Mouse (Mus musculus) neural tube, embryonic 14.5 days (tissue): ENCODE measurements around the gene Scyl1. TPM values are rescaled to one million over a fixed set of nuclear protein-coding genes. Genes with fewer than 3 reads are reported as not detected.
"Not testable (repeated sequence)": the region's sequence is repeated elsewhere in the genome, so short reads cannot be mapped to it uniquely, and the experiment has no call there.

Experiments used
- ATAC-seq: fragments of 200-750 bp; cut with Nextera tagmentation; 2 replicates; pipeline ENCODE4 v1.8.0; 2017; ENCODE audit warnings: low read depth, mild to moderate bottlenecking, moderate TSS enrichment, moderate library complexity
- H3K27ac ChIP-seq: fragments of 300-500 bp; sonication (generic); 2 replicates; pipeline ENCODE4 v1.5.1; 2014; ENCODE audit warnings: low read depth, mild to moderate bottlenecking, control low read depth, low read length, moderate library complexity, mixed read lengths
- H3K27me3 ChIP-seq: fragments of 300-500 bp; sonication (generic); 2 replicates; pipeline ENCODE4 v1.6.1; 2014; ENCODE audit warnings: low read length; ENCODE audit not compliant: control insufficient read depth, insufficient read depth
- H3K36me3 ChIP-seq: fragments of 300-500 bp; sonication (generic); 2 replicates; pipeline ENCODE4 v1.6.1; 2014; ENCODE audit warnings: low read length, mixed read lengths; ENCODE audit not compliant: control insufficient read depth, insufficient read depth
- H3K4me1 ChIP-seq: fragments of 300-500 bp; sonication (generic); 2 replicates; pipeline ENCODE4 v1.6.1; 2014; ENCODE audit warnings: low read length; ENCODE audit not compliant: control insufficient read depth, insufficient read depth
- H3K4me2 ChIP-seq: fragments of 300-500 bp; sonication (generic); 2 replicates; pipeline ENCODE4 v1.6.1; 2014; ENCODE audit warnings: mild to moderate bottlenecking, low read depth, low read length, control low read depth
- H3K4me3 ChIP-seq: fragments of 300-500 bp; sonication (generic); 2 replicates; pipeline ENCODE4 v1.5.1; 2014; ENCODE audit warnings: low read depth, low read length, control low read depth, mixed read lengths
- H3K9ac ChIP-seq: fragments of 300-500 bp; sonication (generic); replicated peaks from 2 replicates; pipeline ENCODE4 v1.6.1; 2014; ENCODE audit warnings: low read depth, mild to moderate bottlenecking, control low read depth, low read length, mixed read lengths
- H3K9me3 ChIP-seq: fragments of 300-500 bp; sonication (generic); 2 replicates; pipeline ENCODE4 v1.6.1; 2016; ENCODE audit warnings: low read length; ENCODE audit not compliant: control insufficient read depth
- WGBS: fragments of 180-500 bp; shearing (Covaris S2); extraction: QIAGEN DNeasy Blood & Tissue Kit; methylation state at CpG from one replicate; pipeline ENCODE4 v1.1.7; 2014; 5-methylcytosine and 5-hydroxymethylcytosine counted together
- polyA plus RNA-seq: library from polyadenylated mRNA; unstranded; fragments of >200 nt; fragmentation: Nextera tagmentation; extraction: Ambion mirVana; gene quantifications from 2 replicates; pipeline ENCODE4 v1.2.1, GENCODE M21; 2014

The Scyl1 gene
- polyA plus RNA-seq, 1 experiment from 2014 or later = 78.5 TPM

- peak overlapping the region; percentile 98 for H3K4me3 ChIP-seq
- peak overlapping the region; percentile 95 for H3K9ac ChIP-seq
- H3K4me2 ChIP-seq = peak overlapping the region; percentile 100
- peaks cover 39% of the 10 kb centered on the region for H3K4me1 ChIP-seq
- H3K27ac ChIP-seq = peak overlapping the region; percentile 86
- peaks cover 4% of the 10 kb centered on the region; the same call in 1 of the 2 replicates for H3K27me3 ChIP-seq
- H3K36me3 ChIP-seq = peaks cover 32% of the 10 kb centered on the region
- H3K9me3 ChIP-seq = no peaks in the 10 kb centered on the region
- 0% methylated on average over 10 of the region's 10 CpGs for WGBS
- ATAC-seq = no peak
These were observed 28.5 kb upstream of the Scyl1 start for GRCm38 (mm10) chr19:5799566-5800349.

DNA sequence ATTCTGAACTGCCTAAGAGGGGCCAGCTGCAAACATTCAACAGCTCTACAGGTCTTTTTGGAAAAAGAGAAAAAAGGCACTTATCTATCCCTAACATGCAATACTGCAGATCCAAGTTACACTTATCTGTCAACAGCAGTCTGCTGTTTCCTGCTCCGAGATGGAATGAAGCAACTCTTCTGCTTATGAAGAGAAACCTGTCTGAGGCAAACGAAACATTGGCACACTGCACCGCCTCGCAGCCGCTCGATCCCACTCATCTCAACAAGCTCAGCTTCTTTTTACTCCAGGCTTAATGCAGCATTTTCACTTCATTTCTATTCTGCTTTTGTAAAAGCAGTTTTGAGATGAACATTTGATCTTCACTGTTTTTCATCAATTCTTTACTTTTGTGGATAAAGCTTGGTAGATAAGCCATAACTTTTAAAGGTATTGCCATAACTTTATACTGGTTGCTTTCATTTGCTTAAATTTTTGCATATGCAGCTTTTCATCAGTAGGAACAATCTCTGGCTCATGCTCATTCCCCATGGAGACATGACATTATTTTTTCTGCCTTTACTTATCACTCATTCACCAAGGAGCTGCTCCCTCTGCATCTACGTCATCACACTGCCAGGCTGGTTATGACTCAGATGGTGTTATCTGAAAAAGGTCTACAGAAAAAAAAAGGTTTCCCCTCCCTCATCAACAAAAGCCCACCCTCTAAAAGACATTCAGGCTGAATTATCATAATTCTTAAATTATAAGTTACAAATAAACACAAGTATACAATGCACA lies 27.7 kb upstream of the Scyl1 start:
- Histone ChIP-seq H3K9me3 (no peaks in the 10 kb centered on the region), H3K4me2 (peak overlapping the region; percentile 100), H3K27ac (no peak overlapping the region), H3K4me1 (peaks cover 34% of the 10 kb centered on the region), H3K36me3 (peaks cover 34% of the 10 kb centered on the region), H3K4me3 (peak overlapping the region; percentile 98), H3K27me3 (peaks cover 4% of the 10 kb centered on the region; the same call in 1 of the 2 replicates), H3K9ac (peak overlapping the region; percentile 95)
- 2% methylated on average over 7 of the region's 7 CpGs for WGBS
- no peak for ATAC-seq

- H3K27ac ChIP-seq = no peak overlapping the region
- peaks cover 4% of the 10 kb centered on the region; the same call in 1 of the 2 replicates for H3K27me3 ChIP-seq
- H3K4me1 ChIP-seq = peaks cover 26% of the 10 kb centered on the region
- ATAC-seq = no peak
- H3K4me2 ChIP-seq = peak overlapping the region; percentile 100
- H3K36me3 ChIP-seq = peaks cover 34% of the 10 kb centered on the region
- H3K9ac ChIP-seq = peak overlapping the region; percentile 95
- WGBS = 18% methylated on average over 7 of the region's 7 CpGs
- H3K9me3 ChIP-seq = no peaks in the 10 kb centered on the region
- H3K4me3 ChIP-seq = peak overlapping the region; percentile 98
These were observed 26.3 kb upstream of the Scyl1 start for GRCm38 (mm10) chr19:5797381-5798111.

- peak overlapping the region; percentile 98 for H3K4me3 ChIP-seq
- peaks cover 26% of the 10 kb centered on the region for H3K4me1 ChIP-seq
- H3K27me3 ChIP-seq = peaks cover 4% of the 10 kb centered on the region; the same call in 1 of the 2 replicates
- no peaks in the 10 kb centered on the region for H3K9me3 ChIP-seq
- H3K27ac ChIP-seq = 0 out of 2 replicates have a peak overlapping the region, but pooled peaks have one; percentile 7
- 62% methylated on average over 7 of the region's 7 CpGs for WGBS
- H3K36me3 ChIP-seq = peaks cover 34% of the 10 kb centered on the region
- peak overlapping the region; percentile 100 for H3K4me2 ChIP-seq
- H3K9ac ChIP-seq = peak overlapping the region; percentile 95
- ATAC-seq = no peak
These were observed 25.4 kb upstream of the Scyl1 start for GRCm38 (mm10) chr19:5796573-5797111.

DNA sequence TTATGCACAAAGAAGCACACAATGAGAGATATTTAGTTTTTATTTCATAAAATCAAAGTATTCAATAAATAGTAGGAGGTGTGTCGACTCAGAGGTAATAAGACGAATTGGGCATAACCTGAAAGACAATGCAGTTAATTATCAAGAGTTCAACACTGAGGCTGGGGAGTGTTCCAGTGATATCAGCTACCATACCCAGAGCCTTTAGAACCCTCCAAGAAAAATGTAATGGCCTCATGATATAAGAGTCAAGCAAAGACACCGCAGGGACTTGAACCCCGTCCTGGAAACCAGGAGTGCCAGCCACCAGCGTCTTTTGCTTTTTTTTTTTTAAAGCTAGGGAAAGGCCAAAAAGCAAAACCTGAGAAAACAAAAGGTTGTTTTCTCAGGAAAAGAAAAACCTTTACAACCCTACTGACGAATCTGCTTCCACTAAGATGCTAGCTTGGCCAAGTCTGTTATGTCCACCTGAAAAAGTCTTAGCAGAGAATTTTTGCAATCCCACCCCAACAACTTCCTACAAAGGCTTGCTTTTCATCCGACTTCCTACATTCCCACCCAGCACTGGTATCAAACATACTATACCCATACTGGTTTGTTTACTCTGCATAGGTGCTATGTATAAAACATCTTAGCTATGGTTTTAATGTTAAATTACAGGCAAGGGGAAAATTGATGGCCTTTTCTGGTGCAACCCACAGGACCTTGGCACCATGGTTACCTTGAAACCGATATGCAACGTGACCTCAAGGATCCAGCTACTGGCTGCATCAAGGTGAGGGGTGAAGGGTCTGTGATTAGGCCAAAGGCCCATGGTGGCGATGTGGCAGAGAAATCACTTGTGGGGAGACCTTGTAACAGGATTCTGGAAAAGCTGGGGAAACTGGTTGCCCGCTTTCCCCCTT lies 24.7 kb upstream of the Scyl1 start:
- Histone ChIP-seq H3K27ac (0 out of 2 replicates have a peak overlapping the region, but pooled peaks have one; percentile 29), H3K36me3 (peaks cover 34% of the 10 kb centered on the region), H3K4me3 (peak overlapping the region; percentile 98), H3K4me1 (peaks cover 26% of the 10 kb centered on the region), H3K9ac (peak overlapping the region; percentile 95), H3K27me3 (peaks cover 1% of the 10 kb centered on the region; the same call in 1 of the 2 replicates), H3K9me3 (no peaks in the 10 kb centered on the region), H3K4me2 (peak overlapping the region; percentile 100)
- ATAC-seq = no peak
- WGBS = 70% methylated on average over 11 of the region's 11 CpGs

DNA sequence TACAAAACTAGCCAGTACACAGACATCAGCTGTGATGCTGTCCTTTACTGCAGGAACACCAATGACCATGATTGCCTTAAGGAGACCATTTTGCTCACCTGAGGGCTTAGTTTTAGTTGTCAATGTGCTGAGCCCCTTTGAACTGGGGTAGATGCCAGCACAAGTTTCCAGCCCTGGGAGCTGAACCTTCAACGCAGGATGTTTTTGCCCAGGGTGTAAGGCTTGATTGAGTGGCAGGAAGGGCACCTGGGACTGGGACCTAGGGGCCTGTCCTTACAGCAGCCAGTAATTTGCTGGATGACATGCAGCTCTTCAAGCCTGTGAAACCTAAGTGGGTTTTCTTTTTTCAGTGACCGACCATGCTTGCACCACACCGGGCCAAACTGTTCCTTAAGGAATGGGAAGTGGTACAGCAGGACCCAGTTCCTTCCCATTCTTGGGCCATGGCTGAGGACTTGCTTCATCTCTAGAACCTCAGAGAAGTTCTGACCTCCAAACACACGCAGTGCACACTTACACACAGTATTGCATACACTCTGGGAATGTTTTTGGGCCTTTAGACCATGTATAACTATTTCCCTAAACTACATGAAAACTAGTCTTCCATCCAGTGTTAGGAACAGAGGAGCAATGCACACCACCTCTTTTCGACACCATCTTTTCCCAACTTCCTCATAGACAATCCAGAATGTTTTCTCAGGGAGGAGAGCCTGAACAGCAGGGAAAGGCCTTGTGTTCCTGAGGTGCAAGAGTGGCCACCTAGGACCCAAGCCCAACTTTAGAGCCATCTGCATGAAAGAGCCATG lies 23.8 kb upstream of the Scyl1 start:
- Histone ChIP-seq H3K4me2 (peak overlapping the region; percentile 100), H3K9me3 (no peaks in the 10 kb centered on the region), H3K9ac (peak overlapping the region; percentile 32; the same call in 1 of the 2 replicates), H3K27me3 (no peaks in the 10 kb centered on the region), H3K4me3 (peak overlapping the region; percentile 98; the same call in 1 of the 2 replicates), H3K36me3 (peaks cover 34% of the 10 kb centered on the region), H3K27ac (0 out of 2 replicates have a peak overlapping the region, but pooled peaks have one; percentile 12), H3K4me1 (peaks cover 26% of the 10 kb centered on the region)
- 37% methylated on average over 5 of the region's 5 CpGs for WGBS
- 0 out of 2 replicates have a peak, but pooled peaks have one; percentile 16 for ATAC-seq

- peak; percentile 33; the same call in 1 of the 2 replicates for ATAC-seq
- WGBS = 40% methylated on average over 7 of the region's 7 CpGs
- H3K9ac ChIP-seq = peak overlapping the region; percentile 32; the same call in 1 of the 2 replicates
- peaks cover 34% of the 10 kb centered on the region for H3K36me3 ChIP-seq
- H3K4me1 ChIP-seq = peaks cover 26% of the 10 kb centered on the region
- H3K27ac ChIP-seq = peak overlapping the region; percentile 50
- not testable (repeated sequence) for H3K27me3 ChIP-seq, H3K4me3 ChIP-seq, H3K9me3 ChIP-seq
- peak overlapping the region; percentile 100; the same call in 1 of the 2 replicates for H3K4me2 ChIP-seq
These were observed 22.9 kb upstream of the Scyl1 start for GRCm38 (mm10) chr19:5793917-5794770.
